Mouse (Mus musculus) induced T-regulatory cell, adult 2 months (primary cell): ENCODE measurements around the gene Zfhx3.

Experiments
- DNase-seq: peaks from one replicate; pipeline ENCODE4 v3.0.0-alpha.2; 2012; ENCODE audit warnings: low read depth

Zfhx3 gene

DNA sequence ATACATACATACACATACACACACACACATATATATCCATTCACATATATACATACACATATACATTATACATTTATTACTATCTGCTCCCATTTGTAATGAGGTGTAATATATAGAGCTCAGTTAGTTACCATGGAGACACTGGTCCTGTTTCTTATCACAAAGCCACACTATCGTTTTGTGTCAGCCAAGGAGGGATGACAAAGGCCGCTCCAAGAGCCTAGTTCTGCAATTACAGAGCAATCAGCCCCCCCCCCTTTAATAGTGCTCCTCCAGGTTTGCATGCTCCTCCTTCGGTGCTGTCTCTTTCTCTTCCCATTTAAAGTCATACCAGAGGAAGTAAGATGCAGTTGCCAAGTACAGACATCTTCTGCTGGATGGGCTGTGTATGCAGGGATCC is 1054.9 kb downstream of the Zfhx3 start:
- DNase-seq: no peak

DNA sequence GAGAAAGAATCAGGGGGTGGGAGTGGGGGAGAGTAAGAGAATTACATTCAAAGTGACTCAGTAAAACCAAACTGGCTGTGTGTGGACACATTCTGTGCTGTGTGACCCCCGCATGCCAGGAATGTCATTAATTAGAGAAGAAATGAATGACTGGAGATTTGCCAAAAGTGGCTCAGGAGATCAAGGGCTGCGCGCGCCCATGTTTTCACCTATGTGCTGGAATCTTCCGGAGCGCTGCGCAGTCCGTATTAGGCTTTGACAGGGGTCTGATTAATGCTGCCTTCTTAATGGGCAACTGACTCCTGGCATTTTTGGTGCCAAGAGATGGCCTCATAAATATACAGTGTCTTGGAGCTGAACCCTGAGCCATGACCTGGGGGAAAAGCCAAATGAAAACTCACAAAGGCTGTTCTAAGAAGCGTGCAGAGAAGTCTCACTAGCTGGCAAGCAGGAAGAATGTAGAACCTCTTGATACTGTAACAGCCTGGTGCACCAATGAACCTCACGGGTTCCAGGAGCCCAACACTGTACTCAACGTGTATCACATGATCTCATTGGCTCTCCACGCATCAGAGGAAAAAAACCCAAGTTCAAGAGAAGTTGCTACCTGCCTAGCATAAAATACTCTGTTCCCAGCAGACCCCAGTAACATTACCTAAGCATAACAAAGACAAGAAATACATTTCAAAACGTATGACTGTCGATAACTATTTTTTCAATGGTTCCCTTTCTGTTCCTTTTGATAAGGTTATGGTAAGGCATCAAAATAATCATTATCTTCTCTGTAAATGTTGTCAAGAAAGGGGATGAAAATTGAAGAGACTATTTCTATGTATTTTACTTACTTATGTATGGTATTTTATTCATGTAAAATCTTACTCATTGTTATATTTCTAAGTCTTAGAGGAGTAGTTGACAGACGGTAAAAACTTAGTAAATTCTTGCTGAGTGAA is 1057.1 kb downstream of the Zfhx3 start:
- DNase-seq: no peak

DNA sequence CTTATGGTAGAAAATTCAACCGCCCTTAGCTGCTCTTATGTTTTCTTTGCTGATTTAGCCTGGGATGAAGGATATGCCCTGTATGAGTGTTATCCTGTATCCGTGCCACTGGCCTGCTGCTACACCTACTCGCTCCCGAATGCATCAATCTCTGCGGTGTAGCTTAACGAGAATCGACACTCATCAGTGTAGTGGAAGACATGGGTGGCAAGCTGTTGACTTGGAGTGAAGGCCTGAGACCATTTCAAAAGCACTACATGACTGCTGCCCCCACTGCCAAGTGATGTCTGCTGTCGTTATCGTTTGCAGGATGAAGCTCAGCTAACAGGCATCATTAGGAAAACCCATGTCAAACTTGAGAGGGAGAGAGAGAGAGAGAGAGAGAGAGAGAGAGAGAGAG is 1058.6 kb downstream of the Zfhx3 start:
- no peak for DNase-seq

DNA sequence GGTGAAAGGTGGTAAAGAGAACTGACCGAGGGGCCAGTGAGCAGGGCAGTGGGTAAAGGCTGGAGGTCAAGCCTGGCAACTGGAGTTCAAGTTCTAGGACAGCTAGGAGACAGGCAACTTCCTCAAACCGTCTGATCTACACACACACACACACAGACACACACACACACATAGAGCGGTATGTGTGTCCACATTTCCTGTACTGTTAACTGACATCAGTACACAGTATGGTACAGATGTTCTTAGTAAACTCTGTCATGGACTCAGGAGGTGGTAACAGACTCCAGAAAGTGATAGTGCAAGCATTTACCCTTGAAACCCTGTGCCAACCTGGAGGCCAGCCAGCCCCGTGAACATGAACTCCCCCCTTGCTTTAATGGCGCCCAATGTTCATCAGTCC is 1059.5 kb downstream of the Zfhx3 start:
- DNase-seq: no peak

DNA sequence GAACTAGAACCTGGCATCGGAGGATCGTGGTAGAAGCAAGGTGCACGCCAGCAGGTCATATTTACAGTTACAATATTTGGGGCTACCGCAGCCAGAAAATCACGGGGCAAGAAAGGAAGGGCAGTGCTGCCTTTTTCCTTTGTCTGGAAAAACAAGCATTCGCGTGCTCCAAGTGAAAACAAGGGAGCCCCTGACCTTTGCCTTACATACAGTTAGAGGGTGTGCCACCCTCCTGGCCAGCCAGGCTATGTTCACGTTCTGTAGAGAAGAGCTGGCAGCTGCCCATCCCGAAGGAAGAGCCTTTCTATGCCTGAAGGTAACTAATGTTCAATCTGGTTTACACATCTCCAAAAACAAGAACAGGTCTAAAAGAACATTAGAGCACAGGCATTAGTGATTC is 1064.5 kb downstream of the Zfhx3 start:
- no peak for DNase-seq
